Mouse (Mus musculus) liver, adult 2 months (tissue): ENCODE results near the gene Shisal1. TPM values are rescaled to one million over a fixed set of nuclear protein-coding genes. Genes with fewer than 3 reads are reported as not detected.

Source experiments
- DNase-seq: peaks from one replicate; pipeline ENCODE4 v3.0.0-alpha.2; 2011; ENCODE audit warnings: low read depth, low spot score; ENCODE audit errors: extremely low read depth
- H3K27ac ChIP-seq: fragments of 200-500 bp; replicated peaks from 2 replicates; pipeline ENCODE4 v1.5.1; 2012; ENCODE audit warnings: low read depth, mild to moderate bottlenecking, control low read depth, inconsistent platforms, low read length; ENCODE audit not compliant: insufficient read depth
- H3K27me3 ChIP-seq: fragments of 200-500 bp; 2 replicates; pipeline ENCODE4 v1.6.1; 2012; ENCODE audit warnings: mild to moderate bottlenecking, moderate library complexity, low read length, inconsistent platforms; ENCODE audit not compliant: control insufficient read depth, insufficient read depth
- H3K36me3 ChIP-seq: fragments of 200-500 bp; 2 replicates; pipeline ENCODE4 v1.6.1; 2012; ENCODE audit warnings: low read length, inconsistent platforms; ENCODE audit not compliant: control insufficient read depth, insufficient read depth
- H3K4me1 ChIP-seq: fragments of 200-500 bp; 2 replicates; pipeline ENCODE4 v1.6.1; 2011; ENCODE audit warnings: low read length; ENCODE audit not compliant: control insufficient read depth, insufficient read depth
- H3K4me3 ChIP-seq: fragments of 200-500 bp; 2 replicates; pipeline ENCODE4 v1.5.1; 2011; ENCODE audit warnings: low read depth, mild to moderate bottlenecking, control low read depth, low read length, moderate library complexity; ENCODE audit not compliant: insufficient read depth
- H3K79me2 ChIP-seq: fragments of 200-500 bp; 2 replicates; pipeline ENCODE4 v1.6.1; 2012; ENCODE audit warnings: inconsistent platforms, mild to moderate bottlenecking, low read length, moderate library complexity; ENCODE audit not compliant: control insufficient read depth, insufficient read depth
- H3K9ac ChIP-seq: fragments of 200-500 bp; 2 replicates; pipeline ENCODE4 v1.6.1; 2012; ENCODE audit warnings: low read depth, mild to moderate bottlenecking, control low read depth, inconsistent platforms, low read length
- CTCF ChIP-seq: fragments of 200-500 bp; IDR thresholded peaks from 2 replicates; pipeline ENCODE4 v1.5.1; 2011; ENCODE audit warnings: low read depth, low read length, control low read depth
- POLR2A ChIP-seq: fragments of 200-500 bp; IDR thresholded peaks from 2 replicates; pipeline ENCODE4 v1.6.1; 2011; ENCODE audit warnings: low read length, control low read depth; ENCODE audit not compliant: insufficient read depth; ENCODE audit errors: extremely low read depth
- WGBS: fragments of 180-500 bp; shearing (Covaris S2); methylation state at CpG from one replicate; pipeline ENCODE4 v1.1.7; 2018; 5-methylcytosine and 5-hydroxymethylcytosine counted together
- polyA plus RNA-seq: library from polyadenylated mRNA; depleted of rRNA; stranded (reverse); fragments of >200 nt; gene quantifications from 2 replicates; pipeline ENCODE4 v1.2.3, GENCODE M21; 2012
- total RNA-seq: library from RNA; depleted of rRNA; stranded (reverse); fragments of >200 nt; gene quantifications from 2 replicates; pipeline ENCODE4 v1.2.3, GENCODE M21; 2014

The Shisal1 gene
- total and polyA plus RNA-seq, 2 experiments: under 0.01 to 0.02 TPM

GRCm38 (mm10) chr15:84467761-84468160, 20.9 kb upstream of the Shisal1 start:
- TF ChIP-seq POLR2A (no peak), CTCF (no peak)
- Histone ChIP-seq H3K36me3 (no peaks in the 10 kb centered on the region), H3K79me2 (no peaks in the 10 kb centered on the region), H3K27ac (no peak overlapping the region), H3K9ac (no peak overlapping the region), H3K27me3 (no peaks in the 10 kb centered on the region), H3K4me3 (no peak overlapping the region), H3K4me1 (no peaks in the 10 kb centered on the region)
- WGBS: 81% methylated on average over 5 of the region's 5 CpGs
- DNase-seq: no peak

- Histone ChIP-seq H3K9ac (no peak overlapping the region), H3K79me2 (no peaks in the 10 kb centered on the region), H3K4me1 (no peaks in the 10 kb centered on the region), H3K36me3 (no peaks in the 10 kb centered on the region), H3K4me3 (no peak overlapping the region), H3K27ac (no peak overlapping the region), H3K27me3 (no peaks in the 10 kb centered on the region)
- TF ChIP-seq POLR2A (no peak), CTCF (no peak)
- no peak for DNase-seq
- WGBS: 52% methylated on average over 13 of the region's 13 CpGs
Measured at GRCm38 (mm10) chr15:84466458-84467267, 19.8 kb upstream of the Shisal1 start.

GRCm38 (mm10) chr15:84461429-84461828, 14.5 kb upstream of the Shisal1 start:
- DNase-seq: no peak
- Histone ChIP-seq H3K4me1 (no peaks in the 10 kb centered on the region), H3K36me3 (no peaks in the 10 kb centered on the region), H3K79me2 (no peaks in the 10 kb centered on the region), H3K27me3 (no peaks in the 10 kb centered on the region), H3K9ac (no peak overlapping the region), H3K27ac (no peak overlapping the region), H3K4me3 (no peak overlapping the region)
- TF ChIP-seq POLR2A (no peak), CTCF (no peak)
- 85% methylated on average over 2 of the region's 2 CpGs for WGBS

- Histone ChIP-seq H3K27ac (no peak overlapping the region), H3K4me3 (no peak overlapping the region), H3K9ac (no peak overlapping the region), H3K79me2 (no peaks in the 10 kb centered on the region), H3K4me1 (no peaks in the 10 kb centered on the region), H3K27me3 (no peaks in the 10 kb centered on the region), H3K36me3 (no peaks in the 10 kb centered on the region)
- no peak for TF ChIP-seq POLR2A
- no peak for DNase-seq
- 44% methylated on average over 6 of the region's 6 CpGs for WGBS
Measured at GRCm38 (mm10) chr15:84458983-84459382, 12.1 kb upstream of the Shisal1 start.

- TF ChIP-seq CTCF: no peak
- no peak for TF ChIP-seq POLR2A
- Histone ChIP-seq H3K79me2 (no peaks in the 10 kb centered on the region), H3K4me3 (no peak overlapping the region), H3K27ac (no peak overlapping the region), H3K4me1 (no peaks in the 10 kb centered on the region), H3K27me3 (no peaks in the 10 kb centered on the region), H3K36me3 (no peaks in the 10 kb centered on the region), H3K9ac (no peak overlapping the region)
- DNase-seq: no peak
- 94% methylated on average over 6 of the region's 6 CpGs for WGBS
Measured at GRCm38 (mm10) chr15:84455286-84455685, 8.4 kb upstream of the Shisal1 start.

- no peak overlapping the region for H3K4me3 ChIP-seq
- 89% methylated on average over 2 of the region's 2 CpGs for WGBS
Measured at GRCm38 (mm10) chr15:84453091-84453490, 6.2 kb upstream of the Shisal1 start.

More at GRCm38 (mm10) chr15:84453091-84453490, 6.2 kb upstream of the Shisal1 start:
- Histone ChIP-seq H3K27ac (no peak overlapping the region), H3K9ac (no peak overlapping the region), H3K79me2 (no peaks in the 10 kb centered on the region), H3K36me3 (no peaks in the 10 kb centered on the region), H3K27me3 (0 out of 2 replicates have a peak, but pooled peaks cover 6% of the 10 kb centered on the region), H3K4me1 (no peaks in the 10 kb centered on the region)
- TF ChIP-seq POLR2A: no peak
- no peak for TF ChIP-seq CTCF
- no peak for DNase-seq
